Mouse (Mus musculus): ENCODE measurements around the gene Il10rb. TPM values are rescaled to one million over a fixed set of nuclear protein-coding genes. Genes with fewer than 3 reads are reported as not detected.

The Il10rb gene
- polyA plus RNA-seq (2017; shearing (Covaris generic)), result 154 TPM

GRCm38 (mm10) chr16:91405640-91406584 is at the start of gene Il10rb:
Il10rb (plus strand) TSS chr16:91406164.

DNA sequence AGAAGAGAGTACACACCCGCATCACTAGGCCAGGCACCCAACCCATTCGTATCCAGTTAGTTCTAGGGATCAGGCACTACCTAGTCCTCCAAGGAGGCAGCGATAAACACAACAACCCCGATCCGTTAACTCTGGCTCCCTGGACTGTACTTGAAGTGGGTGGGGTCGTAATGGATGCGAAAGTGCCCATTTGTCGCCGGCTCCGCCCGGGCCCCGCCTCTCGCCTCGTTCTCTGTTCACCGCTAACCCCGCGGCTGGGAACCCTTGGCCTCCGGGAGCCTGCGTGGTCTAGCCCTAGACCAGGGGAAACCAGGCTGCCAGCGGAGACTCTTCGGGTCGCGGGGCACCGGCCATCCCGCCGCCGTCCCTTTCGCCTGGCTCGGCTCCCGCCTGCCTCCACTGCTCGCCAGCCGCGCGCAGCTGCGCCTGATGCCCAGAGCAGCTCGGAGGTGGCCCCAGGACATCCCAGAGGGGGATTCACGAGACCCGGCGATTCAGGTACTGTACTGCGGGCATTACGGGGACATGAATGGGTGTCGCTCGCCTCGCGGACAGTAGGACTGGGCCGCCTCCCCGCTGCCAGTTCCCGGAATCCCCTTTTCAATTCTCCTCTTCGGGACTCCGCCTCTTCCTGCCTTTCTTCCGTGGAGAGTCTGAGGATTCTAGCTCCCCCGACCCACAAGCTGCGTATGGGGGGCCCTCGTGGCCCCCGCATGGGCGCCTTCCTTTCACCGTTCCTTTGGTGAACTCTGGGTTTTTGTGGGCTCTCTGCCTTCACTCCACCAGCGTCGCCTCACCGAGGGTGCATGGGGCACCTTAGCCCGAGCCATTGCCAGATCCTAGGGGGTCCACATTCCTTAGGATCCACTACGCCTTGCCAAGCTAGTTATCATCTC is 33.1 kb upstream of the Il10rb start, which contains the start of gene Ifnar2:
Gene Ifnar2, plus strand, starts transcription at position 207 of the 896 bp plus-strand sequence.

DNA sequence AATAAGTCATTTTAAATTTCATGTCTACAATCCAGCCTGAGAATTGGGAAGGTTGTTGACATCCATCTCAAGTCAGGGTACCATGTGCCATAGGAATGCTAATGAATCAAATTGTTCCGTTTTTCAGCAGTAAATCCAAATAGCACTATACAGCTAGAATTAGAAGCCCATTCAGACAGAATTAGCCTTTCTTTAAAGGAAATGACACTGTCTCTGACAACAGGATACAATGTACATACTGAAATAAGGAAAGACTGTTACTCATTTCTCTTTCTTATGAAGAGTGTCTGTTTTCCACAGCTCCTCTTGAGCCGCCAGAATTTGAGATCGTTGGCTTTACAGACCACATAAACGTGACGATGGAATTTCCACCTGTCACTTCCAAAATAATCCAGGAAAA is 14.5 kb upstream of the Il10rb start, which contains the start of gene Gm21970:
Gene Gm21970, plus strand, starts transcription at position 301 of the 400 bp plus-strand sequence.

Other genes with a start within 250 kb of the Il10rb start
- not detected for gene Olig2, start 180.7 kb upstream of the Il10rb start, polyA plus RNA-seq (2017; shearing (Covaris generic))
- not detected for gene Olig1, start 136.4 kb upstream of the Il10rb start, polyA plus RNA-seq (2017; shearing (Covaris generic))
- 129 TPM for gene Ifnar2, start 33.4 kb upstream of the Il10rb start, polyA plus RNA-seq (2017; shearing (Covaris generic))
- gene Gm21970, start 14.4 kb upstream of the Il10rb start, polyA plus RNA-seq (2017; shearing (Covaris generic)), result not detected
- gene Ifnar1, start 79.1 kb downstream of the Il10rb start, polyA plus RNA-seq (2017; shearing (Covaris generic)), result 168 TPM
- gene Ifngr2, start 140.9 kb downstream of the Il10rb start, polyA plus RNA-seq (2017; shearing (Covaris generic)), result 66.1 TPM
- 35.6 TPM for gene Tmem50b, start 191.6 kb downstream of the Il10rb start, polyA plus RNA-seq (2017; shearing (Covaris generic))
- 2.6 TPM for gene Dnajc28, start 212.9 kb downstream of the Il10rb start, polyA plus RNA-seq (2017; shearing (Covaris generic))
- 127 TPM for gene Gart, start 240.8 kb downstream of the Il10rb start, polyA plus RNA-seq (2017; shearing (Covaris generic))
- gene Son, start 241.3 kb downstream of the Il10rb start, polyA plus RNA-seq (2017; shearing (Covaris generic)), result 136 TPM